Mouse (Mus musculus): ENCODE results near the gene Fam83g.

- TF ChIP-seq CTCF (IDR thresholded peaks at IDR 0.05; ENCODE audit: insufficient read depth, low read depth, low read length) (no peak), POLR2A (IDR thresholded peaks at IDR 0.05; ENCODE audit: insufficient read depth, low read depth, low read length) (no peak)
Measured at GRCm38 (mm10) chr11:61674839-61675159, 9.1 kb upstream of the Fam83g start.
